Mouse (Mus musculus): ENCODE results near the gene Dennd5b.

- TF ChIP-seq CTCF (IDR thresholded peaks at IDR 0.05; ENCODE audit: low read depth) (no peak), EP300 (IDR thresholded peaks at IDR 0.05; ENCODE audit: low read depth) (no peak)
Measured at GRCm38 (mm10) chr6:149032198-149032597, 69.3 kb downstream of the Dennd5b start.

All from liver, postnatal 0 days (tissue).